Mouse (Mus musculus) MEL (cell line): ENCODE results near the gene Aff4.

ENCODE experiments used
- CHD1 ChIP-seq: IDR thresholded peaks from 2 replicates; pipeline ENCODE4 v1.6.1; 2012; ENCODE audit warnings: low read depth, mild to moderate bottlenecking, inconsistent platforms, low read length, improper control_type of control experiment
- CHD2 ChIP-seq: IDR thresholded peaks from 2 replicates; pipeline ENCODE4 v1.6.1; 2011; ENCODE audit warnings: low read length, improper control_type of control experiment
- CTCF ChIP-seq, 3 experiments: IDR thresholded peaks in 2 of 3; conservative IDR thresholded peaks in 1 of 3; 2 replicates each; pipeline ENCODE4 v1.5.1; 2011 to 2012; ENCODE audit warnings: low read length in 3 of 3, low read depth in 2 of 3, mild to moderate bottlenecking in 2 of 3, improper control_type of control experiment in 1 of 3, inconsistent platforms in 1 of 3, mixed read lengths in 1 of 3, moderate library complexity in 1 of 3; ENCODE audit not compliant: control insufficient read depth in 1 of 3, insufficient read depth in 1 of 3, poor library complexity in 1 of 3, severe bottlenecking in 1 of 3
- EP300 ChIP-seq, 2 experiments: IDR thresholded peaks; 2 replicates each; pipeline ENCODE4 v1.6.1; 2011; ENCODE audit warnings: improper control_type of control experiment in 2 of 2, low read length in 2 of 2, low read depth in 1 of 2, mild to moderate bottlenecking in 1 of 2
- GATA1 ChIP-seq: IDR thresholded peaks from 2 replicates; pipeline ENCODE4 v1.6.1; 2011; ENCODE audit warnings: low read depth, low read length, improper control_type of control experiment
- MAFK ChIP-seq: IDR thresholded peaks from 2 replicates; pipeline ENCODE4 v1.6.1; 2011; ENCODE audit warnings: low read depth, mild to moderate bottlenecking, low read length, improper control_type of control experiment, borderline replicate concordance
- MAX ChIP-seq: IDR thresholded peaks from 2 replicates; pipeline ENCODE4 v1.6.1; 2011; ENCODE audit warnings: low read length, improper control_type of control experiment
- POLR2A ChIP-seq, 2 experiments: IDR thresholded peaks; 2 replicates each; pipeline ENCODE4 v1.6.1; 2011 to 2012; ENCODE audit warnings: low read length in 2 of 2, mild to moderate bottlenecking in 2 of 2, control low read depth in 1 of 2, improper control_type of control experiment in 1 of 2, low read depth in 1 of 2, moderate library complexity in 1 of 2; ENCODE audit not compliant: control insufficient read depth in 1 of 2, insufficient read depth in 1 of 2, poor library complexity in 1 of 2
- RCOR1 ChIP-seq: IDR thresholded peaks from 2 replicates; pipeline ENCODE4 v1.6.1; 2012; ENCODE audit warnings: low read depth, mild to moderate bottlenecking, inconsistent platforms, low read length, improper control_type of control experiment
- SIN3A ChIP-seq: IDR thresholded peaks from 2 replicates; pipeline ENCODE4 v1.6.1; 2012; ENCODE audit warnings: low read length, improper control_type of control experiment, inconsistent platforms
- SMC3 ChIP-seq: IDR thresholded peaks from 2 replicates; pipeline ENCODE4 v1.6.1; 2011; ENCODE audit warnings: low read depth, low read length, improper control_type of control experiment
- TAL1 ChIP-seq: IDR thresholded peaks from 2 replicates; pipeline ENCODE4 v1.6.1; 2012; ENCODE audit warnings: mild to moderate bottlenecking, inconsistent platforms, low read length, moderate library complexity, mixed read lengths
- USF1 ChIP-seq: IDR thresholded peaks from 2 replicates; pipeline ENCODE4 v1.6.1; 2014; ENCODE audit warnings: low read depth, mild to moderate bottlenecking, inconsistent platforms, low read length, improper control_type of control experiment, moderate library complexity
- ZC3H11A ChIP-seq: IDR thresholded peaks from 2 replicates; pipeline ENCODE4 v1.6.1; 2012; ENCODE audit warnings: low read depth, mild to moderate bottlenecking, inconsistent platforms, low read length, improper control_type of control experiment

DNA sequence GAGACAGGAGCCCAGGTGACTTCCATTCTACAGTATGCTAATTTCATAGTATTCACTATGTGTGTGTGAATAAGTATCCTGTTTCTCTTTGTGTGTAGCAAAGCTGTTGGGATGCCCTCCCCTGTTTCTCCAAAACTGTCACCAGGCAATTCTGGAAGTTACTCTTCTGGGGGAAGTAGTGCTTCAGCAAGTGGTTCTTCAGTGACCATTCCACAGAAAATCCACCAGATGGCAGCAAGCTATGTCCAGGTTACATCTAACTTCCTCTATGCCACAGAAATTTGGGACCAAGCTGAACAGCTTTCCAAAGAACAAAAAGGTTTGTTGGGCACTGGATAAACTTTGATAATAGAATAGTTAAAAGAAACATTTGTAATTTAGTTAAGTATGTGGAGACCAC is 61.1 kb downstream of the Aff4 start:
- no peak for TF ChIP-seq MAX
- peak; percentile 82 for TF ChIP-seq SMC3
- no peak for TF ChIP-seq RCOR1
- peak; percentile 47 to 85 (median 68) for TF ChIP-seq CTCF (IDR thresholded peaks at IDR 0.05 in 2 of 3, conservative IDR thresholded peaks at IDR 0.05 in 1 of 3; ENCODE audit: control insufficient read depth in 1 of 3, insufficient read depth in 1 of 3, low read depth in 2 of 3, low read length in 3 of 3, poor library complexity in 1 of 3, severe bottlenecking in 1 of 3)
- TF ChIP-seq USF1: no peak
- TF ChIP-seq GATA1: no peak
- no peak for TF ChIP-seq CHD1
- TF ChIP-seq POLR2A (IDR thresholded peaks at IDR 0.05; ENCODE audit: control insufficient read depth in 1 of 2, insufficient read depth in 1 of 2, low read depth in 1 of 2, low read length in 2 of 2, poor library complexity in 1 of 2): no peak
- peak; percentile 41 for TF ChIP-seq ZC3H11A
- no peak for TF ChIP-seq CHD2
- no peak for TF ChIP-seq EP300 (IDR thresholded peaks at IDR 0.05; ENCODE audit: low read depth in 1 of 2, low read length in 2 of 2)
- TF ChIP-seq SIN3A: 0 out of 2 replicates have a peak, but pooled peaks have one; percentile 12
- no peak for TF ChIP-seq TAL1
- no peak for TF ChIP-seq MAFK
